Mouse (Mus musculus) liver, adult 2 months (tissue): ENCODE measurements around the gene Mtnr1a.

Experiments used
- CTCF ChIP-seq: fragments of 200-500 bp; IDR thresholded peaks from 2 replicates; pipeline ENCODE4 v1.5.1; 2011; ENCODE audit warnings: low read depth, low read length, control low read depth
- POLR2A ChIP-seq: fragments of 200-500 bp; IDR thresholded peaks from 2 replicates; pipeline ENCODE4 v1.6.1; 2011; ENCODE audit warnings: low read length, control low read depth; ENCODE audit not compliant: insufficient read depth; ENCODE audit errors: extremely low read depth

GRCm38 (mm10) chr8:45060083-45060482, 8.9 kb upstream of the Mtnr1a start:
- TF ChIP-seq CTCF (no peak), POLR2A (no peak)
